Mouse (Mus musculus): ENCODE measurements at regions not wholly inside any gene's neighbourhood (a gene's known extent, or its start where the extent isn't known, plus 50 kb on each side); places are given as distances from the start of the nearest gene placed in this dataset.
A peak's percentile ranks its signal among the peaks of the same experiment; 100 is the strongest.
"Not testable (repeated sequence)": the region's sequence is repeated elsewhere in the genome, so short reads cannot be mapped to it uniquely, and the experiment has no call there.

- no peak for ATAC-seq
- H3K36me3 ChIP-seq (ENCODE audit: control insufficient read depth, insufficient read depth, low read length): no peaks in the 10 kb centered on the region
- no peaks in the 10 kb centered on the region for H3K27me3 ChIP-seq (ENCODE audit: control insufficient read depth, insufficient read depth, low read depth, low read length)
- no peak overlapping the region for H3K4me3 ChIP-seq (ENCODE audit: low read depth, low read length)
- H3K4me2 ChIP-seq (ENCODE audit: low read length): no peak overlapping the region
- 87% methylated on average over 8 of the region's 8 CpGs for WGBS
- H3K4me1 ChIP-seq (ENCODE audit: control insufficient read depth, insufficient read depth, low read length): no peaks in the 10 kb centered on the region
- H3K9me3 ChIP-seq (replicated peaks; ENCODE audit: control insufficient read depth, low read length, poor library complexity, severe bottlenecking): no peaks in the 10 kb centered on the region
- no peak overlapping the region for H3K9ac ChIP-seq (ENCODE audit: low read depth, low read length)
- H3K27ac ChIP-seq (ENCODE audit: low read length): no peak overlapping the region
Measured at GRCm38 (mm10) chr3:9100761-9101160, 509.1 kb downstream of the Zfp704 start.

- no peak for ATAC-seq
- H3K27me3 ChIP-seq (ENCODE audit: control insufficient read depth, insufficient read depth, low read depth, low read length): no peaks in the 10 kb centered on the region
- H3K27ac ChIP-seq (ENCODE audit: low read length): no peak overlapping the region
- WGBS: 83% methylated on average over 10 of the region's 10 CpGs
- no peak overlapping the region for H3K4me3 ChIP-seq (ENCODE audit: low read depth, low read length)
- no peak overlapping the region for H3K9ac ChIP-seq (ENCODE audit: low read depth, low read length)
- no peaks in the 10 kb centered on the region for H3K36me3 ChIP-seq (ENCODE audit: control insufficient read depth, insufficient read depth, low read length)
- H3K4me2 ChIP-seq (ENCODE audit: low read length): no peak overlapping the region
- H3K4me1 ChIP-seq (ENCODE audit: control insufficient read depth, insufficient read depth, low read length): no peaks in the 10 kb centered on the region
- no peaks in the 10 kb centered on the region for H3K9me3 ChIP-seq (replicated peaks; ENCODE audit: control insufficient read depth, low read length, poor library complexity, severe bottlenecking)
Measured at GRCm38 (mm10) chr3:9098441-9098840, 511.4 kb downstream of the Zfp704 start.

- Histone ChIP-seq H3K27me3 (ENCODE audit: control insufficient read depth, insufficient read depth, low read depth, low read length) (no peaks in the 10 kb centered on the region), H3K4me1 (ENCODE audit: control insufficient read depth, insufficient read depth, low read length) (no peaks in the 10 kb centered on the region), H3K36me3 (ENCODE audit: control insufficient read depth, insufficient read depth, low read length) (no peaks in the 10 kb centered on the region), H3K4me3 (ENCODE audit: low read depth, low read length) (no peak overlapping the region), H3K9me3 (replicated peaks; ENCODE audit: control insufficient read depth, low read length, poor library complexity, severe bottlenecking) (no peaks in the 10 kb centered on the region), H3K4me2 (ENCODE audit: low read length) (no peak overlapping the region), H3K9ac (ENCODE audit: low read depth, low read length) (no peak overlapping the region), H3K27ac (ENCODE audit: low read length) (no peak overlapping the region)
- 90% methylated on average over 5 of the region's 5 CpGs for WGBS
- ATAC-seq: no peak
Measured at GRCm38 (mm10) chr3:9084134-9084533, 525.8 kb downstream of the Zfp704 start.

GRCm38 (mm10) chr3:9082061-9082460, 527.8 kb downstream of the Zfp704 start:
- H3K9me3 ChIP-seq (replicated peaks; ENCODE audit: control insufficient read depth, low read length, poor library complexity, severe bottlenecking): no peaks in the 10 kb centered on the region
- no peak overlapping the region for H3K4me3 ChIP-seq (ENCODE audit: low read depth, low read length)
- 81% methylated on average over 7 of the region's 7 CpGs for WGBS
- no peak overlapping the region for H3K9ac ChIP-seq (ENCODE audit: low read depth, low read length)
- no peak overlapping the region for H3K4me2 ChIP-seq (ENCODE audit: low read length)
- no peaks in the 10 kb centered on the region for H3K36me3 ChIP-seq (ENCODE audit: control insufficient read depth, insufficient read depth, low read length)
- ATAC-seq: no peak
- H3K27me3 ChIP-seq (ENCODE audit: control insufficient read depth, insufficient read depth, low read depth, low read length): no peaks in the 10 kb centered on the region
- no peak overlapping the region for H3K27ac ChIP-seq (ENCODE audit: low read length)
- H3K4me1 ChIP-seq (ENCODE audit: control insufficient read depth, insufficient read depth, low read length): no peaks in the 10 kb centered on the region

- no peaks in the 10 kb centered on the region for H3K27me3 ChIP-seq (ENCODE audit: control insufficient read depth, insufficient read depth, low read depth, low read length)
- no peak overlapping the region for H3K9ac ChIP-seq (ENCODE audit: low read depth, low read length)
- H3K4me3 ChIP-seq (ENCODE audit: low read depth, low read length): no peak overlapping the region
- 84% methylated on average over 2 of the region's 2 CpGs for WGBS
- H3K4me1 ChIP-seq (ENCODE audit: control insufficient read depth, insufficient read depth, low read length): no peaks in the 10 kb centered on the region
- no peaks in the 10 kb centered on the region for H3K36me3 ChIP-seq (ENCODE audit: control insufficient read depth, insufficient read depth, low read length)
- ATAC-seq: no peak
- H3K27ac ChIP-seq (ENCODE audit: low read length): no peak overlapping the region
- no peaks in the 10 kb centered on the region for H3K9me3 ChIP-seq (replicated peaks; ENCODE audit: control insufficient read depth, low read length, poor library complexity, severe bottlenecking)
- no peak overlapping the region for H3K4me2 ChIP-seq (ENCODE audit: low read length)
Measured at GRCm38 (mm10) chr3:9078201-9078600, 531.7 kb downstream of the Zfp704 start.

GRCm38 (mm10) chr3:9076696-9077095, 533.2 kb downstream of the Zfp704 start:
- H3K4me1 ChIP-seq (ENCODE audit: control insufficient read depth, insufficient read depth, low read length): no peaks in the 10 kb centered on the region

GRCm38 (mm10) chr3:9072471-9072870, 537.4 kb downstream of the Zfp704 start:
- H3K9me3 ChIP-seq (replicated peaks; ENCODE audit: control insufficient read depth, low read length, poor library complexity, severe bottlenecking); H3K4me2 ChIP-seq (ENCODE audit: low read length); H3K36me3 ChIP-seq (ENCODE audit: control insufficient read depth, insufficient read depth, low read length); H3K9ac ChIP-seq (ENCODE audit: low read depth, low read length); ATAC-seq; H3K4me3 ChIP-seq (ENCODE audit: low read depth, low read length); H3K27ac ChIP-seq (ENCODE audit: low read length); H3K4me1 ChIP-seq (ENCODE audit: control insufficient read depth, insufficient read depth, low read length); H3K27me3 ChIP-seq (ENCODE audit: control insufficient read depth, insufficient read depth, low read depth, low read length): not testable (repeated sequence)
- 87% methylated on average over 13 of the region's 13 CpGs for WGBS

More at GRCm38 (mm10) chr3:9076696-9077095, 533.2 kb downstream of the Zfp704 start:
- H3K36me3 ChIP-seq (ENCODE audit: control insufficient read depth, insufficient read depth, low read length): no peaks in the 10 kb centered on the region
- H3K9me3 ChIP-seq (replicated peaks; ENCODE audit: control insufficient read depth, low read length, poor library complexity, severe bottlenecking): no peaks in the 10 kb centered on the region
- H3K27me3 ChIP-seq (ENCODE audit: control insufficient read depth, insufficient read depth, low read depth, low read length): no peaks in the 10 kb centered on the region
- ATAC-seq: no peak
- H3K4me2 ChIP-seq (ENCODE audit: low read length): no peak overlapping the region
- no peak overlapping the region for H3K4me3 ChIP-seq (ENCODE audit: low read depth, low read length)
- WGBS: 23% methylated on average over 3 of the region's 3 CpGs
- no peak overlapping the region for H3K27ac ChIP-seq (ENCODE audit: low read length)
- no peak overlapping the region for H3K9ac ChIP-seq (ENCODE audit: low read depth, low read length)

GRCm38 (mm10) chr3:9067048-9067447, 542.8 kb downstream of the Zfp704 start:
- no peak overlapping the region for H3K27ac ChIP-seq (ENCODE audit: low read length)
- peak; percentile 39; the same call in 1 of the 2 replicates for ATAC-seq
- H3K36me3 ChIP-seq (ENCODE audit: control insufficient read depth, insufficient read depth, low read length): no peaks in the 10 kb centered on the region
- no peak overlapping the region for H3K9ac ChIP-seq (ENCODE audit: low read depth, low read length)
- no peak overlapping the region for H3K4me2 ChIP-seq (ENCODE audit: low read length)
- H3K27me3 ChIP-seq (ENCODE audit: control insufficient read depth, insufficient read depth, low read depth, low read length): no peaks in the 10 kb centered on the region; the same call in 1 of the 2 replicates
- no peaks in the 10 kb centered on the region for H3K9me3 ChIP-seq (replicated peaks; ENCODE audit: control insufficient read depth, low read length, poor library complexity, severe bottlenecking)
- no peak overlapping the region for H3K4me3 ChIP-seq (ENCODE audit: low read depth, low read length)
- no peaks in the 10 kb centered on the region for H3K4me1 ChIP-seq (ENCODE audit: control insufficient read depth, insufficient read depth, low read length)
- WGBS: 3% methylated on average over 12 of the region's 12 CpGs

- 85% methylated on average over 5 of the region's 5 CpGs for WGBS
- Histone ChIP-seq H3K36me3 (ENCODE audit: control insufficient read depth, insufficient read depth, low read length) (no peaks in the 10 kb centered on the region), H3K4me2 (ENCODE audit: low read length) (no peak overlapping the region), H3K27me3 (ENCODE audit: control insufficient read depth, insufficient read depth, low read depth, low read length) (no peaks in the 10 kb centered on the region; the same call in 1 of the 2 replicates), H3K9ac (ENCODE audit: low read depth, low read length) (no peak overlapping the region), H3K9me3 (replicated peaks; ENCODE audit: control insufficient read depth, low read length, poor library complexity, severe bottlenecking) (no peaks in the 10 kb centered on the region), H3K4me1 (ENCODE audit: control insufficient read depth, insufficient read depth, low read length) (no peaks in the 10 kb centered on the region), H3K27ac (ENCODE audit: low read length) (no peak overlapping the region), H3K4me3 (ENCODE audit: low read depth, low read length) (no peak overlapping the region)
- no peak for ATAC-seq
Measured at GRCm38 (mm10) chr3:9066374-9066773, 543.5 kb downstream of the Zfp704 start.
